Mouse (Mus musculus): ENCODE data around the gene 4930430A15Rik.

4930430A15Rik gene

GRCm38 (mm10) chr2:111229502-111229901 lies at the start of gene 4930430A15Rik:
4930430A15Rik (minus strand) TSS chr2:111229602.
- DNase-seq (ENCODE audit: low read depth, low spot score), result no peak

DNA sequence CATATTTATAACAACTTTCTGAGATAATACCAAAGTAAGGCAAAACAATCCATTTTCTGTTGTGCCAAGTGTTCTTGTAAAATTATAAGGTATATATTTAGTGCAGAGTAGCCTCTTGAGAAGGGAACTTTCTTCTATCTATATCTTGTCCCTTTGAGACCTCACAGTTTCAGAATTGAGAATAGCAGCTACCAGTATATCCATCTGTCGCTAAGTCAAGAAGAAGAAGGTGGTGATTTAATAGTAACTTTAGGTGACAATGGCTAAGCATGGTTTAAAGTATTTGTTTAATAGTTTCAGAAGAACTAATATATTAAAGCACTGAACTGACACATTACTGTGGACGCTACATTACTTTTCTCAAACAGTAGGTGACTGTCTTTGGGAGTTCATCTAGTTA lies 44.6 kb upstream of the 4930430A15Rik start, which contains the start of gene Olfr1277:
Gene Olfr1277, minus strand, starts transcription at position 101 of the 400 bp plus-strand sequence.
- no peak for DNase-seq (ENCODE audit: low read depth, low spot score)

DNA sequence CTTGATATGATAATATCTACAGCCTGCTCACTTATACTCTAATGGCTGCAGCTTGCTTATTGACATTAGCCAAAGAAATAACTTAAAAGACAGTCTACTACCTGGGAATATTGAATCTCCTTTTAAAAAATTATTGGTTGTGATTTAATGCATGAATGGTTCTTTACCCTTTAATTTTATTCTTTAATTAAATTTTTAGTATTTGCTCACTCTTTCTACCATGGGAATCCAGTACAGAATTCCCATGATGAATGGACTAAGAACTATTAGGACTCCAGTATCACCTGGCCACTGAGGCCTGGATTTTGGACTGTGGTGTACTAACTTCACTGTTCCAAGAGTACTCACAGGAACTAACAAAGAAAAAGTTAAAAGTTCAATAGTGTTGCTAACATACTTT lies 24.8 kb upstream of the 4930430A15Rik start, which contains the start of gene Olfr1276:
Gene Olfr1276, plus strand, starts transcription at position 301 of the 400 bp plus-strand sequence.
- no peak for DNase-seq (ENCODE audit: low read depth, low spot score)

GRCm38 (mm10) chr2:111235186-111235585 lies 5.8 kb upstream of the 4930430A15Rik start, which contains the start of gene Olfr1275:
Olfr1275 (minus strand) TSS chr2:111235286.
- DNase-seq (ENCODE audit: low read depth, low spot score), result no peak

DNA sequence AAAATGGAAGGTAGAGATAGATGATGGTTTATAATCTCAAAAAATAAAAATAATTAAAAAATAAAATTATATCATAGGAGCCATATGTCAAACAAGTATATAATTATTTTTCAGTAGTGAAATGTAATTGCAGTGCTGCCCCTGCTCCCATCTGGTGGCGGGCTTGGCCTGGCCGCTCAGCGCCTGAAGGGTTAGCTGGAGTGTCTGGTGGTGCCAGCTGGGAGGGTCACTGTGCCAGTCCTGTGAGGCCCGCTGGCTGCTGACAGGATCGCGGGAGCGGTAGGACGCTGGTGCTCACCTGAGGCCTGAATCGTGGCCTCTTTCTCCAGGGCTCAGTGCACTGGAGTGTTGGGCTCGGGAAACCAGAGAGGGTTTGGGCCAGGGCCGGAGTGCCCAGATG lies 47.3 kb downstream of the 4930430A15Rik start:
- DNase-seq (ENCODE audit: low read depth, low spot score), result no peak

- no peak for DNase-seq (ENCODE audit: low read depth, low spot score)
These were observed 76.6 kb downstream of the 4930430A15Rik start, which contains the start of gene Gm15130 for GRCm38 (mm10) chr2:111152836-111153235. Gm15130 (minus strand) TSS chr2:111152936.

DNA sequence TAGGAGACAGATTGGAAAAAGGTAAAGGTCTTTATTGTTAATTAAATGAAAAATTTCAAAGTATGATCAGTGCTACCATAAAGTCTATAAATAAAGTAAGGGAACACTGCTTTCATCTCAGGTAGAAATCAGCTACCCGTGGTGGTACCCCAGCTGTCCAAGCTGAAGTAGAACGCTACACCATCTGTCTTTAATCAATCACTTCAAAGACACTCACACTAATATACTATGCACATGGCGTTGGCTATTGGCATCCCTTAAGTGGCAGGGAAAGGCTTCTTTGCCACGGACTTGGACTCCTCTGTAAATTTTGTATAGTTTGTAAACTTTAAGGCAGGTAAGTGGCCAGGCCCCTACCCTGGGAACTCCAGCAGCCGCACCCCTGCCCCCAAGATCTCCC lies 93.7 kb downstream of the 4930430A15Rik start:
- no peak for DNase-seq (ENCODE audit: low read depth, low spot score)

Measured in R1 (cell line).